Mouse (Mus musculus) left cerebral cortex, adult 11 months (tissue): ENCODE measurements at regions not wholly inside any gene's neighbourhood (a gene's known extent, or its start where the extent isn't known, plus 50 kb on each side); places are given as distances from the start of the nearest gene placed in this dataset.

Experiments
- DNase-seq: peaks from one replicate; pipeline ENCODE4 v3.0.0; 2022; ENCODE audit warnings: low spot score

GRCm38 (mm10) chr14:97170841-97171240 lies 651.9 kb upstream of the Klhl1 start:
- DNase-seq: no peak

- DNase-seq: no peak
These were observed 646.9 kb upstream of the Klhl1 start for GRCm38 (mm10) chr14:97165793-97166192.

GRCm38 (mm10) chr14:97148997-97149653 lies 630.2 kb upstream of the Klhl1 start:
- DNase-seq: no peak

- DNase-seq: no peak
These were observed 597.2 kb upstream of the Klhl1 start for GRCm38 (mm10) chr14:97115918-97116635.

- DNase-seq: no peak
These were observed 582.3 kb upstream of the Klhl1 start for GRCm38 (mm10) chr14:97101090-97101675.

GRCm38 (mm10) chr14:97093389-97093788 lies 574.5 kb upstream of the Klhl1 start:
- no peak for DNase-seq

GRCm38 (mm10) chr14:97088863-97089262 lies 570.0 kb upstream of the Klhl1 start:
- DNase-seq: no peak

GRCm38 (mm10) chr14:97087346-97087745 lies 568.4 kb upstream of the Klhl1 start:
- DNase-seq: no peak

- DNase-seq: no peak
These were observed 567.7 kb upstream of the Klhl1 start for GRCm38 (mm10) chr14:97086363-97087309.

GRCm38 (mm10) chr14:97074808-97075207 lies 555.9 kb upstream of the Klhl1 start:
- no peak for DNase-seq

GRCm38 (mm10) chr14:97068770-97069169 lies 549.9 kb upstream of the Klhl1 start:
- no peak for DNase-seq

- no peak for DNase-seq
These were observed 549.4 kb upstream of the Klhl1 start for GRCm38 (mm10) chr14:97068313-97068712.

GRCm38 (mm10) chr14:97045321-97045720 lies 526.4 kb upstream of the Klhl1 start:
- no peak for DNase-seq

GRCm38 (mm10) chr14:97039850-97040249 lies 520.9 kb upstream of the Klhl1 start:
- no peak for DNase-seq

- DNase-seq: no peak
These were observed 509.6 kb upstream of the Klhl1 start for GRCm38 (mm10) chr14:97028528-97028927.

- DNase-seq: no peak
These were observed 487.4 kb upstream of the Klhl1 start for GRCm38 (mm10) chr14:97006294-97006693.

GRCm38 (mm10) chr14:96995081-96995480 lies 476.2 kb upstream of the Klhl1 start:
- no peak for DNase-seq

- no peak for DNase-seq
These were observed 471.8 kb upstream of the Klhl1 start for GRCm38 (mm10) chr14:96990542-96991162.

GRCm38 (mm10) chr14:96963074-96963447 lies 444.2 kb upstream of the Klhl1 start:
- DNase-seq: no peak

GRCm38 (mm10) chr14:96962426-96963073 lies 443.6 kb upstream of the Klhl1 start:
- DNase-seq: no peak

GRCm38 (mm10) chr14:96956115-96956514 lies 437.2 kb upstream of the Klhl1 start:
- no peak for DNase-seq
